Mouse (Mus musculus) thymus, adult 2 months (tissue): ENCODE measurements around the gene Fscn1.

Experiments
- CTCF ChIP-seq: fragments of 200-500 bp; IDR thresholded peaks from 2 replicates; pipeline ENCODE4 v1.5.1; 2012; ENCODE audit warnings: mild to moderate bottlenecking, control low read depth, low read length, moderate library complexity, borderline replicate concordance; ENCODE audit not compliant: control insufficient read depth, poor library complexity, insufficient read depth; ENCODE audit errors: extremely low read depth
- POLR2A ChIP-seq: fragments of 200-500 bp; IDR thresholded peaks from 2 replicates; pipeline ENCODE4 v1.6.1; 2012; ENCODE audit warnings: mild to moderate bottlenecking, low read length, control low read depth, moderate library complexity; ENCODE audit not compliant: control insufficient read depth, poor library complexity, insufficient read depth; ENCODE audit errors: extremely low read depth

- no peak for TF ChIP-seq CTCF
- TF ChIP-seq POLR2A: no peak
Measured at GRCm38 (mm10) chr5:142927341-142927930, 32.7 kb upstream of the Fscn1 start.
